Mouse (Mus musculus): ENCODE measurements at regions not wholly inside any gene's neighbourhood (a gene's known extent, or its start where the extent isn't known, plus 50 kb on each side); places are given as distances from the start of the nearest gene placed in this dataset.

DNA sequence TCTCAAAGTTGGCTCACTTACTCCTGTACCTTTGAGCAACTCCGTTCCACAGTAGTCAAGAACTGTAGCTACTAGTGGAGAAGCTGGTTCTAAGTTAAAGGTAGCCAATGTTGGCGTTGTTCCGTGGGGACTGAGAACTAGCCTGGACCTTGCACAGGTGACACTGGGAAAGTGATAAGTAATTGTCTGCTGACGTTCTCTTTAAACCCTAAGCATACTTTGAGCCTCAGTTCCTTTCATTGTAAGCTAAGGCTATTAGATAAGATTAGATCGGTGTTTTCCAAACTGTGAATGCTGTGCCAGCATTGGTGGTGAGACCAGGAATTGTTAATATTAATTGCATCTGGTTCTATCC lies 139.2 kb upstream of the Slc24a5 start:
- TF ChIP-seq HCFC1 (IDR thresholded peaks at IDR 0.05; ENCODE audit: borderline replicate concordance, insufficient read depth, low read length) (no peak), MAFK (IDR thresholded peaks at IDR 0.05; ENCODE audit: insufficient read depth, low read depth, low read length) (no peak), CHD2 (IDR thresholded peaks at IDR 0.05; ENCODE audit: low read depth, low read length) (no peak), ZNF384 (IDR thresholded peaks at IDR 0.05; ENCODE audit: low read depth, low read length) (no peak), ZC3H11A (IDR thresholded peaks at IDR 0.05; ENCODE audit: borderline replicate concordance, low read depth, low read length) (no peak)

All from ES-E14 (cell line).